Mouse (Mus musculus): ENCODE data around the gene Mipep. TPM values are rescaled to one million over a fixed set of nuclear protein-coding genes. Genes with fewer than 3 reads are reported as not detected.

The Mipep gene
- 18.3 and 19.5 TPM in 2 replicates for polyA plus RNA-seq (2015; fragmentation: Nextera tagmentation; extraction: Ambion mirVana)

DNA sequence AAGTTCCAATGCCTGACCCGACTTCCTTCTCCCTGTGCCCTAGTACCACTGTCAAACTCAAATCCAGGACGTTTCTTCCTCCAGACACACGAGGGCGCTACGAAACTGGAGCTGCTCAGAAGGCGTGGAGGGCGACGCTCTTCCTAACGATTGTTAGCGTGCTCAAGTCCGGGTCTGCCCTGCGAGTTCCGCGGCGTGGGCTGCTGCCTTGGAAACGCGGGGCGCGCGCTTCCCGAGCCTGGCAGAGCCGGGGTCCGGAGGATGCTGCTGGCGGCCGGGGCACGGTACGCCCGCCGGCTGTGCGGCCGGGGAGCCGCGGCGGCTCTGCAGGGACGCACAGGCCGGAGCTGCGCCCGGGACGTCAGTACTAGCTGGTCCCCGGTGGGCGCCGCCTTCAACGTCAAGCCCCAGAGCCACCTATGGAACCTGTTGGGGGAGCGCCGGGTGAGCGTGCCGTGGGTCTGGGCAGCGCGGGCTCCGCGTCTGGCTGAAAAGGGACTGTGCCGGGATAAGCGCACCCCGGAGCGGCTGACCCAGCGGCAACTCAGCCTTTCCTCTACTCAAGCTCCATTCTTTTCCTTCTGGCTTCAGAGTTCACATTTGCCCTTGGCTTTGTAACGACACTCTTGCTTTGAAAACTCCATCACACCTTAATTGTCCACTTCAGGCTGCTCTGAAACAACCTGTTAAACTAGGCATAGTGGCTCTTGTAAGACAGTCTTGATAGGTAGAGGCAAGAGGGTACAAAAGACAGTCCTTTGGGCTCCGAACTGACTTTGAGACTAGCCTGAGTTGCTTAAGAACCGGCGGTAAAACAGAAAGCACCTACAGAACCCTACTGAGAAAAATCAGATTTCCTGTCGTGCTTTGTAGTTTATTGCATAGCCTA, at the start of gene Mipep:
Gene Mipep, plus strand, starts transcription at position 147 of the 889 bp plus-strand sequence.
- Histone ChIP-seq H3K9me3 (replicated peaks) (no peaks in the 10 kb centered on the region), H3K27me3 (peaks cover 4% of the 10 kb centered on the region), H3K4me1 (peaks cover 10% of the 10 kb centered on the region), H3K9ac (peak within 1 kb of the TSS; percentile 84), H3K27ac (no peak within 1 kb of the TSS; the same call in 1 of the 2 replicates), H3K4me3 (peak within 1 kb of the TSS; percentile 80), H3K4me2 (peak within 1 kb of the TSS; percentile 76), H3K36me3 (ENCODE audit: poor library complexity, severe bottlenecking) (peaks cover 9% of the 10 kb centered on the region)
- ATAC-seq, result peak; percentile 96
- WGBS, result under 1% methylated on average over 60 of the region's 61 CpGs

DNA sequence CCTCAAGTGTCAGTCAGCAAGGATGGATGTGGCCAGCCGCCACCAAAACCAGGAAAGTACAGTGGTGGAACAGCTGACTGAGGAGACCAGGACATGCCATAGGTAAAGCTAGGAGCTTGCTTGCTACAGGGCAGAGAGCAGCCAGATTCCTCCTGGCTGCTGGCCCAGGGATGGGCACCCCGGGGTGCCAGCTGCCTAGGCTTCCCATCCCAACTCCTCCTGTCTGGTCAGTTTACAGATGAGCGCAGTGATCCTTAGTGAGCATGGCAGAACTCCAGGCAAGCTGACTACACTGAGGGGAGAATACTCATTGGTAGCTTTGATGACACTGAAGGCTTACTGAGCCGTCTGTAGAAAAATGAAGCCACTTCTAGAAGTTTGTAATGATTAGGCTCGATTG, 49.2 kb upstream of the Mipep start:
- 0 out of 2 replicates have a peak, but pooled peaks cover 4% of the 10 kb centered on the region for H3K36me3 ChIP-seq (ENCODE audit: poor library complexity, severe bottlenecking)
- no peaks in the 10 kb centered on the region for H3K9me3 ChIP-seq (replicated peaks)
- 0 out of 2 replicates have a peak overlapping the region, but pooled peaks have one; percentile 28 for H3K27ac ChIP-seq
- H3K9ac ChIP-seq, result no peak overlapping the region
- ATAC-seq, result no peak
- H3K4me3 ChIP-seq, result no peak overlapping the region
- 49% methylated on average over 5 of the region's 5 CpGs for WGBS
- peaks cover 75% of the 10 kb centered on the region for H3K4me1 ChIP-seq
- no peaks in the 10 kb centered on the region for H3K27me3 ChIP-seq
- no peak overlapping the region for H3K4me2 ChIP-seq

DNA sequence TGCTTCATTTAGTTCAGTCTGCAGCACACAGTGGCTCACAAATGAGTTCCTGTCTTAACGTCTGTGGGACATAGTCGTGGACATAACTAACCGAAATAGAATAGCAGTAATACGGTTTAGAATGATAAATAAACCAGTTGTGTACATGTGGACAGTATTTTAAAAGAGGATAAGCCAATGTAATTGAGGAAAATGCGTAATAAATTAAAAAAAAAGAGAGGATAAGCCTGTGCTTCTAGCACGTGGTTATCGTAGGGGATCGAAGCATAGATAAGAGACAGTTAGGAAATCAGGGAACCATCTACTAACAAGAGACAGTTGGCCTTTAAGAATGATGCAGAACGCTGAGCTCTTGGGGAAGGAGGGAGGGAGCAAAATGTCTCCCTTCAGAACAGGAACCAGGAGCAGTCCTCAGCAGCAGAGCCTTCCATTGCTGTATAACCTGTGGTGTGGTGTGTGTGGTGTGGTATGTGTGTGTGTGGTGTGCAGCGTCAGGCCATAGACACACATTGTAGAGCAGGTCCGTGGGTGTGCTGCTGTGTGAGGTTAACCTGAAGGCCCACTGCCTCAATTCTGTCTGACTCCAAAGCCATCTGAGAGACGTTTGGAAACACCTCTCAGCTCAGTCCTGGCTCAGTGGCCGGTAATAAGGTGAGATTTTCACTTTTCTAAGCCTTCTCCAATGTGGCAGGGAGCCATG, 48.4 kb upstream of the Mipep start:
- Histone ChIP-seq H3K9ac (no peak overlapping the region; the same call in 1 of the 2 replicates), H3K4me1 (peaks cover 82% of the 10 kb centered on the region)

DNA sequence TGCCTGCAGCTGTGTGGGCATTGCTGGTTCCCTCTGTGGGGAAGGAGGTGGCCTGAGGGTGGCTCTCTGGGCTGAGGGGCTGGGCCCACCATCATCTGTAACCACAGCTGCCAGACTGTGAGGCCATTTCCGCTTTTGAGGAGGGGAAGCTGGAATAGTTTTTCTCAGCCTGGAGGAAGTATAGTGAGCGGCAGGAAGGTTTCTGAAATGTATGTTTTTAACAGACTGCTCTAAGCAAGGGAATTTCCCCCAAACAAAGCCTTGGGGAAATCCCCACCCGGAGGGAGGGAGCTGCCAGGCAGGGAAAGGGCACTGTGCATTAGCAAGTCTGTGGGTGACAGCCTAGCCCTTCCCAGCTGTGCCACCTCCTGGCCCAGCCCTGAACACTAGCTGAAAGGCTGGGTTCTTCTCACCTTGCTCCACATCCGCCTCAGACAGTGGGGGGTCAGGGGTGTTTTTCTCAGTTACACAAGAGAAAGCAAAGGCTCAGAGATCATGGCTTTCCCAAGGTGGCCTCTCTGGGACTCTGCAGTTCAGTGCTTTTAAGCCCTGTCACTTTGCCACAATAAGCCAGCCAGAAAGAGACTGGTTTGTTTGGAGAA, 47.7 kb upstream of the Mipep start:
- WGBS, result 6% methylated on average over 4 of the region's 4 CpGs
- H3K9me3 ChIP-seq (replicated peaks), result no peaks in the 10 kb centered on the region

More for the DNA sequence above, 48.4 kb upstream of the Mipep start:
- H3K4me2 ChIP-seq, result no peak overlapping the region; the same call in 1 of the 2 replicates
- peak overlapping the region; percentile 71 for H3K27ac ChIP-seq
- H3K4me3 ChIP-seq, result no peak overlapping the region
- H3K36me3 ChIP-seq (ENCODE audit: poor library complexity, severe bottlenecking), result no peaks in the 10 kb centered on the region
- 54% methylated on average over 13 of the region's 13 CpGs for WGBS
- no peaks in the 10 kb centered on the region for H3K9me3 ChIP-seq (replicated peaks)
- H3K27me3 ChIP-seq, result no peaks in the 10 kb centered on the region
- no peak for ATAC-seq

DNA sequence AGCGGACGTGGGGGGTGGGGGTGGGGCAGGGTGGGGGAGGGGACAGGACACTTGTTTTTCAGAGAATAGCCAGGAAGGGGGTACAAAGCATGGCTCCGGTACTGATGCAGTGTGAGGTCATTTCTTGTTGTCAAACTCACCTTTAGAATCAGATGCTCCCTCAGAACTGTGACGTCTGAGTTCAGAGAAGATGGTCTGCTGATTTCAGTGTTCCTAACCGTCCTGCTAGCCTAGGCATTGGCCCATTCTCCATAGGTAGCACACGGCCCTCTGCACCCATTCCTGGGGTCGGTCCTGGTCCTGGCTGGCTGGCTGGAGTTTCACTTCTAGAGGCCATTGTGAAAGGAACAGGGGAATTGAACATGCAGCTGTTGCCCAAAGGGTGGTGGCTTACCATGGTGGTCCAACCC, 47.2 kb upstream of the Mipep start:
- WGBS, result 18% methylated on average over 7 of the region's 7 CpGs
- H3K9me3 ChIP-seq (replicated peaks), result no peaks in the 10 kb centered on the region
- peak overlapping the region; percentile 10; the same call in 1 of the 2 replicates for H3K4me2 ChIP-seq
- no peaks in the 10 kb centered on the region for H3K36me3 ChIP-seq (ENCODE audit: poor library complexity, severe bottlenecking)
- ATAC-seq, result no peak
- H3K27me3 ChIP-seq, result no peaks in the 10 kb centered on the region
- no peak overlapping the region for H3K9ac ChIP-seq
- H3K4me3 ChIP-seq, result no peak overlapping the region
- peak overlapping the region; percentile 71 for H3K27ac ChIP-seq
- peaks cover 90% of the 10 kb centered on the region for H3K4me1 ChIP-seq

More for the DNA sequence above, 47.7 kb upstream of the Mipep start:
- Histone ChIP-seq H3K27ac (peak overlapping the region; percentile 71), H3K36me3 (ENCODE audit: poor library complexity, severe bottlenecking) (no peaks in the 10 kb centered on the region), H3K4me1 (peaks cover 89% of the 10 kb centered on the region), H3K4me2 (peak overlapping the region; percentile 10), H3K27me3 (no peaks in the 10 kb centered on the region), H3K4me3 (no peak overlapping the region), H3K9ac (no peak overlapping the region; the same call in 1 of the 2 replicates)
- peak; percentile 16; the same call in 1 of the 2 replicates for ATAC-seq

DNA sequence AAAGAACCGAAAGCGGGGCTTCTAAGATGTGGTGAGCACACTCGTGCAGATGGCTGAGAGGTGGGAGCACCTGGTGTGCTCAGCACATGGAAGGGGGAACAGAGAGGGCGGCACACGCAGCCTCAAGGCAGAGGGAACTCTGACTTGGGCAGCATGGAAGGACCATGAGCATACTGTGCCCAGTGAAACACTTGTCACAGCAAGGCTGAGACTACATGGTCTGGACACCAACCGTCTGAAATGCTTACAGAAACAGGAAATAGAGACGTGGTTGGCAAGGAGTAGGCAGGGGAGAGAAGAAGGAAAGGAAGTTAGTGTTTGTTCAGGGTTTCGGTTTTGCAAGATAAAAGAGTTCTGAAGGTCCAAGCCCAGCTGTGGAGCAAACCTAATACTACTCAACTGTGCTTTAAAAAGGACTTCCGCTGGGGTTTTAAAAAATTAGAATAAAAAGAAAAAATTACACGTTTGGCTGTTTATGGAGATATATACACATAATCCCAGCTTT, 45.9 kb upstream of the Mipep start:
- peaks cover 88% of the 10 kb centered on the region for H3K4me1 ChIP-seq

DNA sequence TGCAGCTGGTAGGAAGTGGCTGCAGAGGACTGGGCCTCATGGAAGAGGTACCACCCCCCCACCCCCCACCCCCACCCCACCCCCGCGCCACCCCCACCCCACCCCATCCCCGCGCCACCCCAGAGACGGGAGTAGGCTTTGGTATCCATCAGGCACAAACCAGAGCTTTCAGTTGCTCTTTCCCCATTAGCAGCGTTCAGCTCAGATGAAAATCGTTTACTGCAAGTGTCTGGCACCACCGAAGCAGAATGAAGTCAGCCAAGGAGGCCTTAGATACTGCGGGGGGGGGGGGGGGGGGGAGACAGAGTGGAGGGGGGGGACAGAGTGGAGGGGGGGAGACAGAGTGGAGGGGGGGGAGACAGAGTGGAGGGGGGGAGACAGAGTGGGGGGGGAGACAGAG, 45.2 kb upstream of the Mipep start:
- no peak overlapping the region for H3K9ac ChIP-seq
- no peaks in the 10 kb centered on the region for H3K27me3 ChIP-seq
- 0 out of 2 replicates have a peak, but pooled peaks have one; percentile 17 for ATAC-seq
- H3K4me1 ChIP-seq, result peaks cover 82% of the 10 kb centered on the region
- H3K27ac ChIP-seq, result peak overlapping the region; percentile 71
- no peak overlapping the region for H3K4me2 ChIP-seq
- peaks cover 4% of the 10 kb centered on the region; the same call in 1 of the 2 replicates for H3K36me3 ChIP-seq (ENCODE audit: poor library complexity, severe bottlenecking)
- WGBS, result 11% methylated on average over 6 of the region's 9 CpGs
- no peak overlapping the region for H3K4me3 ChIP-seq
- no peaks in the 10 kb centered on the region for H3K9me3 ChIP-seq (replicated peaks)

More for the DNA sequence above, 45.9 kb upstream of the Mipep start:
- no peak overlapping the region for H3K9ac ChIP-seq
- H3K4me3 ChIP-seq, result no peak overlapping the region
- H3K4me2 ChIP-seq, result no peak overlapping the region
- H3K27me3 ChIP-seq, result no peaks in the 10 kb centered on the region
- H3K9me3 ChIP-seq (replicated peaks), result no peaks in the 10 kb centered on the region
- H3K27ac ChIP-seq, result peak overlapping the region; percentile 71
- ATAC-seq, result no peak
- 66% methylated on average over 10 of the region's 10 CpGs for WGBS
- peaks cover 4% of the 10 kb centered on the region; the same call in 1 of the 2 replicates for H3K36me3 ChIP-seq (ENCODE audit: poor library complexity, severe bottlenecking)

DNA sequence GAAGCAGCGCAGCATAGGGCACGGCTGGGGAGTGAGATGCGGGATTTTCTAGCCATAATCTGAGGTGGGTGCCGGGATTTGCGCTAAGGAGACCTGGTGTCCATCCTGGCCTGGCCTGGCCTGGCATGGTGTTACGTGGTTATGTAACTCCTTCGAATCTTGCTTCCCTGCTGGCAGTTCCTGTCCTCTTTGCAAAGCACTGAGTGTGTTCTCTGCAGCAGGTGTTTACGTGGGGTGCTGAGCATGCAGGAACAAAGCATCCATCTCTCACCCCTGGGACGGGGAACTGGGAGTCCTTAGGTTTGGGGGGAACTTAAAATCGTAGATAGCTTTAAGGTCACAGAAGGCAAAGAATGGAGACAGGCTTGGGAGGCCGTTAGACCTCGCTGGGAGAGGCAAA, 44.8 kb upstream of the Mipep start:
- no peaks in the 10 kb centered on the region for H3K9me3 ChIP-seq (replicated peaks)
- WGBS, result 66% methylated on average over 12 of the region's 12 CpGs
- no peaks in the 10 kb centered on the region for H3K27me3 ChIP-seq
- no peak overlapping the region; the same call in 1 of the 2 replicates for H3K9ac ChIP-seq
- no peak overlapping the region for H3K4me2 ChIP-seq
- no peak overlapping the region for H3K4me3 ChIP-seq
- H3K36me3 ChIP-seq (ENCODE audit: poor library complexity, severe bottlenecking), result peaks cover 4% of the 10 kb centered on the region; the same call in 1 of the 2 replicates
- peaks cover 80% of the 10 kb centered on the region for H3K4me1 ChIP-seq
- H3K27ac ChIP-seq, result peak overlapping the region; percentile 68
- no peak for ATAC-seq

DNA sequence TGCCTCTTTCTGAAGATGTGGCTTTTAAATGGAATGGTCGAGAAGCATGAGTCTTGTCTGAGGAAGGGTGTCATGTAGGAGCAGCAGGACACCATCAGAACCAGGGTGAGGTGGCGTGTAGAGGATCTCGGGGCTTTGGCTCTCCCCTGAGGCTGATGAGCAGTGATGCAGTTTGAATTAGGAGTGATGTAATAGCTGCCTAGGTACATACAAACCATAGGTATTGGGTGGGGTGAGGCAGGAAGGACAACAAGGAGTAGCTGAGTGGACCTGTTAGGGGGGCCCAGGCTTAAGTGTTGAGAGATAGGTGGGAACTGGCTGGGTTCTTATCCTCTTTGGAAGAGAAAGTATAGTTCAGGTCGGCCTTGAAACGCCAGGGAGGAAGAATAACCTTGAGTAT, 43.9 kb upstream of the Mipep start:
- Histone ChIP-seq H3K4me2 (no peak overlapping the region), H3K27ac (peak overlapping the region; percentile 68), H3K27me3 (no peaks in the 10 kb centered on the region), H3K9ac (no peak overlapping the region), H3K36me3 (ENCODE audit: poor library complexity, severe bottlenecking) (peaks cover 10% of the 10 kb centered on the region), H3K4me1 (peaks cover 71% of the 10 kb centered on the region), H3K4me3 (no peak overlapping the region), H3K9me3 (replicated peaks) (no peaks in the 10 kb centered on the region)
- 82% methylated on average over 5 of the region's 5 CpGs for WGBS
- no peak for ATAC-seq

DNA sequence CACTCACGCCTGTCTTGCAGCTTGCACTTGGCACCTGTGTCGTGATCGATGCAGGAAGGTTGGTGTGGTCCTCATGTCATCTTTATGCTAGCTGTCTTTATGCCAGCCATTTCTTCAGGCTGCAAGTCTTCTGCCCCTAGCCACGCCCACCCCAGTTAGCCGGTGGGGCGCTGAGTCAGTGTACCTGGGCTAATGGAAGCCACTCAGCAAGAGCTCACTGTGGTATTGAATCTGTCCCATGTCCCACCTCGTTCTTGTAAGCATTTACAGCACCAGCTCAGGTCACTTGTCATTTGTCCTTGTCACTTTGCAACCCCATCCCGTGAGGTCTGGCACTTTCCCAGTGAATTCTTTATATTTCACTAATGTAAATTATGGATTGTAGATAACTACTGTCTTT, 43.3 kb upstream of the Mipep start:
- H3K36me3 ChIP-seq (ENCODE audit: poor library complexity, severe bottlenecking), result peaks cover 15% of the 10 kb centered on the region
- no peak for ATAC-seq
- peaks cover 65% of the 10 kb centered on the region for H3K4me1 ChIP-seq
- no peak overlapping the region for H3K9ac ChIP-seq
- 67% methylated on average over 8 of the region's 8 CpGs for WGBS
- peak overlapping the region; percentile 68 for H3K27ac ChIP-seq
- no peak overlapping the region for H3K4me2 ChIP-seq
- no peak overlapping the region for H3K4me3 ChIP-seq
- no peaks in the 10 kb centered on the region for H3K9me3 ChIP-seq (replicated peaks)
- no peaks in the 10 kb centered on the region for H3K27me3 ChIP-seq

DNA sequence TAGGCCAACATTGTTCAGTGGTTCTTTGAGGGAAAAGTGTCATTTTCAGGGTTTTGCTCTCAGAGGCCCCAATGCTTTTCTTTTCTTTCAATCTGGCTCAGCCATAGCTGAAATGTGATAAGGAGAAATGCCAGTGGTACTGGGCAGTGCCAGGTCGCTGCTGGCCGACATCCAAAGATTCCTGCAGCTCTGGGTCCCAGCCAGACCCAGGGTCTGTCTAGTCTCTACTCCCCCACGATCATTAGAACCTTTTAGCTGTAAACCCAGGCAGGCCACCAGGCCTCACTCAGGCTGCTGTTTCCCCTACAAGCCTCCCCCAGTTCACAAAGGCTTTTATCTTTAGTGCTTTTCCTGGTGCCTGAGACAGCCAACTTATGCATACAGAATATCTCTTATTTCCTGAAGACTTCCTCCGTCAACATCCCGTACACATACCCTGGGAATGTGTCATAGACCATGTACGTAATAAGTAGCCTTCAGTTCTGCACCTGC, 42.8 kb upstream of the Mipep start:
- Histone ChIP-seq H3K36me3 (ENCODE audit: poor library complexity, severe bottlenecking) (peaks cover 20% of the 10 kb centered on the region), H3K9me3 (replicated peaks) (no peaks in the 10 kb centered on the region), H3K9ac (no peak overlapping the region), H3K27ac (peak overlapping the region; percentile 68), H3K27me3 (no peaks in the 10 kb centered on the region), H3K4me3 (no peak overlapping the region), H3K4me1 (peaks cover 60% of the 10 kb centered on the region), H3K4me2 (no peak overlapping the region)
- ATAC-seq, result peak; percentile 49
- WGBS, result 70% methylated on average over 6 of the region's 6 CpGs

Data from forebrain, embryonic 13.5 days (tissue).